Mouse (Mus musculus) telencephalon, adult 2 months (tissue): ENCODE measurements around the gene Clip2.
A peak's percentile ranks its signal among the peaks of the same experiment; 100 is the strongest.
"Not testable (repeated sequence)": the region's sequence is repeated elsewhere in the genome, so short reads cannot be mapped to it uniquely, and the experiment has no call there.

Experiments used
- DNase-seq: peaks from one replicate; pipeline ENCODE4 v3.0.0-alpha.2; 2011; ENCODE audit warnings: low read depth, low spot score

The Clip2 gene

DNA sequence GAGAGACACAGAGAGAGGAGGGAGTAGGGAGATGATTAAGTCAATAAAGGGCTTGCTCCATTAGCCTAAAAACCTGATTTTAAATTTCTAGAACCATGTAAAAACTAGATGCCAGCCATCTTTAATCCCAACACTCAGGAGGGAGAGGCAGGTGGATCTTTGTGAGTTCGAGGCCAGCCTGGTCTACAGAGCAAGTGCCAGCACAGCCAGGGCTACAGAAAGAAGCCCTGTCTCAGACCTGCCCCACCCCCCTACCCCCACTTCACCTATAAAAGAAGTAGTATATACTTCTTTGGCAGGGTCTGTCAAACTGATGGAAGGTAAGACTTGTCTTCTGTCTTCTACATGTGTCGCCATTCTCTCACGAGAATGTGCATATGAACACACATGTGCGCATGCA, 91.7 kb downstream of the Clip2 start:
- no peak for DNase-seq

DNA sequence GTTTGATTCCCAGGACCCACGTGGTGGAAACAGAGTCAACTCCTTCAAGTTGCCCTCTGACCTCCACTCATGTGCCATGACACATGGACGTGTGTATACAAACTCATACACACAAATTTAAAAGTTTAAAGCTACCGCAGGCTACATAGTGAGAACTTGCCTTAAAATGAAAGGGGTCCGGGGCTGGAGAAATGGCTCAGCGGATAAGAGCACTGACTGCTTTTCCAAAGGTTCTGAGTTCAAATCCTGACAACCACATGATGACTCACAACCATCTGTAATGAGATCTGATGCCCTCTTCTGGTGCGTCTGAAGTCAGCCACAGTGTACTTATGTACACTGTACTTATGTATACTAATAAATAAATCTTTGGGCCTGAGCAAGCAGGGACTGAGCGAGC, 93.1 kb downstream of the Clip2 start:
- no peak for DNase-seq

DNA sequence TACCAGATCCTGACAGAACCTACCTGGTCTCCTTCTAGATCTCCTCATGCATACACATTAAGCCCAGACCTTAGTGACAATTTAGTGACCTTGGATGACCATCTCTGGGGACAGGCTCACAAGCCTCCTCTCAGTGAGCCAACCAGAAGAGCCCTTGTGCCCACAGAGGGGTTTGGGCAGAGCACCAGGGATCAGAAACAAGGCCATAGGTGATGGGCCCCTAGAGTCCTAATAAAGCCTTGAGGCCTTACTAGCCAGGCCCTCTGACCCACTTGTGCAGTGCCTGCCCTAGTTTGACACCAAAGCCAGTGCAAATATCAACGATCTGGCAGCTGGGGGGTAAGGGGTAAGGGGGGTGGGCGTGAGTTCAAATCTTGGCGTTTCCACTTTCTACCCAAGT, 93.8 kb downstream of the Clip2 start:
- no peak for DNase-seq

DNA sequence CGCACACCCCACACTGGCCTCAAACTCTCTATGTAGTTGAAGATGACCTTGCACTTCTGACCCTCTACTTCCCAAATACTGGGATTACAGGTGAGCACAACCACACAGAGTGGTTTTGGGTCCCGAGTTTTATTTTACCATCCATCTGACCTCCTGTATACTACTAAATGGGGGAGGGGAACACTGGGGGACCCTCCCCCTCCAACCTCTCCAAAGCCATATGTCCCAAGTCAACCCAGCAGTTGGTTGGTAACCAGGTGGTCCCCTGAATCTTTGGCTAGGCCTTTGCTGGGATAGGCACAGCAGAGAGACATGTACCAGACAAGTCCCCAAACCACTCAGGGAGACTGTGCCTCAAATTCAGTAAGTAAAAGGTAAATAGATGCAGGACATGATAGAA, 94.9 kb downstream of the Clip2 start:
- no peak for DNase-seq

DNA sequence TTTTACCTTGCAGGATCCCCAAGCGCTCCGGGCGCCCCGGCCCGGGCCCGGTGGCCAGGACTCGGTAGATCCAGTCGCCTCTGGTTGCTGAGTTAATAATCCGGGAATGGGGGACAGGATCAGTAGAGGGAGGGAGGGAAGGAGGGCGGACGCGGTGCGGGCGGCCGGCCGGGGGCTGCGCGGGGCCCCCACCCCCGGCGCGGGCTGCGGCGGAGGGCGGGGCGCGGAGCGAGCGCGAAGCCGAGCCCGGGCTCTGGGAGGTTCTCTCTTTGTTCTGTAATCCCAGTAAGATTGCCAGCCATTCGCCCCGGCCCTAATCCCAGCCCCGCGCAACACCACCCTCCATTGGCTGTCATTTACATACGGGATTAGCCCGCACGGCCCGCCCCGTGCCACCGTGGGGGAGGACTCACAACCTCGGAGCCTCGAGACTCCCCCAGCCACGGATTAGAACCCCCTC, 95.7 kb downstream of the Clip2 start, which contains the start of gene Gtf2ird1:
Gtf2ird1 (minus strand) TSS at position 214 of the 460 bp plus-strand sequence.
- peak; percentile 66 for DNase-seq

DNA sequence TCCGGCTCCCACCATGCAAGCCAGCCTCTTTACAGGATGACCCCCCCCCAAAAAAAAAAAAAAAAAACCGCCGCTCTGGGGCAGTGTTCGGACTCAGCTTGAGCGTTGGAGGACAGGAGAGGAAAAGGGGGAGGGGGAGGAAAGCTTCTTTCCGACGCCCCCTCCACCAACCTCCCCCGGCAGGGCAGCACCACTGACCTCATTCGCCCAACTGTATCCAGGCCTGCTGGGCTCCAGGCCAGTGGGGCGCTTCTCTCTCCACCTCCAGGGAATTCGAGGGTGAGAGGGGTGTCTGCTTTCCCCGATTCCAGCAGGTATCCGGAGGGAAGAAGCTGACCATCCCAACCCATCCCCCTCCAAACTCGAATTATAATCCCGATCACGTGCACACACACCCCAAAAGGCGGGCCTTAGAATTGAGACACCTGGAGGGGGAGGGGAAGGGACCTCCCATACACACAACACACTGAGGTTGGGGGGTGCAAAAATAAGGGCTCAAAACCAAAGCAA, 96.3 kb downstream of the Clip2 start:
- DNase-seq = no peak

DNA sequence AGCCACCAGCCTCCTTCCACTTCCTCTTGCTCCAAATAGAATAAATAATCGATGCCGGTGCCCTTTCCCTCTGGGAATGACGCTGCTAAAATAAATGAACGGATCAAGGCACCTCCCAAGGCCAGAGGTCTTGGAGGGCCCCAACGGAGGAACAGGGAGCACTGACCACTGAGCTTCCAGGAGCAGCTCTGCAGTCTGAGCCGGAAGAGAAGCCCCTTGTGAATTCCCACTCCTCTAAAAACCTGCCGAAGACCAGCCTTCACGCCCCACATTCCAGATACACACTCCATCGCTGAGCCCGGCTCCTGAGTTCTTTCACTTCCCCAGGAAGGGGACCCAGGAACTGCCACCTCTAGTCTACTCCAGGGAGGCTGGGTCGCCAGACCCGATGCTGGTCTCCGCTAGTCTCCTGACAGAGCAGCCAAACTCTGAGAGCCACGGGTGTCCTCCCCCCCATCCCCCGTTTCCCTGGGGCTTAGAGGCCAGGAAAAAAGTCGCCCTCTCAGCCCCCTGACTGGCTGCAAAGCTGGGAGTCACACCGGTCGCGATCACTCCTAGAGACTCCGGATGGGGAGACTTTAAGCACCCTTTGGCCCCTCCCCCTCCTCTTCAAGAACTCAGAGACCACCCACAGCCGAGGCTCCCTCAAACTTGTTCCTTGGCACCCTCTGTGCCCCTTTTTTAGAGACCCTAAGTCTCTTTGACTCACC, 96.9 kb downstream of the Clip2 start:
- no peak for DNase-seq

DNA sequence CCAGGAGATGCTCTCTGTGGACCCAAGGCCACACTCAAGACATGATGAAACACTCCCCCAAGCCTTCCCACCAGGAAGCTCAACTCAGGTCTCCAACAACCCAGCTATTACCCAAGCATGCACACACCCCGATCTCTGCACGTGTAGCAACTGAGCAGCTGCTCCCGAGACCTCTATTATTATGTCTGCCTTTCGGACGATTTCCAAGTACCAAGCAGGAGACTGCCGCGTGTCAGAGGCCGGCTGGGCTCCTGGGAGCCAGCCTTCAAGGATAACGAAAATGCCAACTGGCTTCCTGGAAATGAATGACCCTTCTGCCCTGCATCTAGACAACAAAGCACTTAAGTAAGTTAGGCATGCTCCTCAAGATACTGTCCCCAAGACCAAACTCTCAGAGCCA, 97.8 kb downstream of the Clip2 start:
- DNase-seq = no peak

DNA sequence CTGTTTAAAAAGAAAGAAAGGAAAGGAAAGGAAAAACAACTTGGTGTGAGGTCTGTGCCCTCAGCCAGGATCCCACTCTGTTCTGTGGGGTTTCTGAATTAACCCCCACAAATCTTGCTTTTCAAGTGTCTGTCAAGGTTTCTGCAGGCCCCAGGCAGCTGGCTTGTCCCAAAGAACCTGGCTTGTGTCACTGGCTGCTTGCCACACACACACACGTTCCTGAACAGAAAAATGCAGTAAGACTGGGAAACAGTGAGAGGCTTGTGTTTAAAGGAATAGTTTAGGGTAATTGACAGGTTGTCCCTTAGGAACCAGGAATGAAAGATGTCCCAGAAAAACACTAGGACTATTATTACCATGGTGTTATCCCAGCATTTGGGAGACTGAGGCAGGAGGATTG, 98.7 kb downstream of the Clip2 start:
- no peak for DNase-seq

DNA sequence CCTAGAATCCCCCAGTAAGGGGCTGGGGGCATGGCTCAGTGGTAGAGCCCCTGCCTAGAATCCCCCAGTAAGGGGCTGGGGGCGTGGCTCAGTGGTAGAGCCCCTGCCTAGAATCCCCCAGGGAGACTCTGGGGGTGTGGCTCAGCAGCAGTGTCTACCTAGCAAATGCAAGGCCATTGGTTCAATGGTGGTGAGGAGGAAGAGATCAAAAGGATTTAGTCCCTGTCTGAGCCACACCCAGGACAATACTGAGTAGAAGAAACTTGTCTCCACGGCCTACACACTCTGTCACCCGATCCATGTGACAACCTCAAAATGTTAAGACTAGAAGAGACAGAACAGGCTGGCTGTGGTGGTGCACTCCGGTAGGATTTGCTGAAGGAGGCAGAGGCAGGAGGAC, 105.5 kb downstream of the Clip2 start:
- not testable (repeated sequence) for DNase-seq

DNA sequence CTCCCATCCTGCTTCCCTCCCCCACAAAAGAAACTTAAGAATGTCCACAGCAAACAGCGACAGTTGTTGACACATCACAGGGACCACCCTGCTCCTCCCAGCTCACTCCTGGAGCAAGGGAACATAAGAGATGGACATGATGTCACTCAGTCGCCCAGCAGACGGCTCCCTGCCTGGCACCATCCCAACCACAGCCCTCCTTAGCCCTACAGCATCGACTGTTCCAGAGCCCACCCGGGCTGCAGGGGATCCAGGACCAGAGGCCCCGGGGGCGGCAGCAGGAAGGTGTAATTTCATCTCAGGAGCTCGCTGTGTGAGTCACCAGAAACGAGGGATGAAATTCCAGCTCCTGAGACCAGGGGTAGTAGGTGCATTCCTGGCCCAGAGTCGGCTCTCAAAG, 106.3 kb downstream of the Clip2 start:
- DNase-seq = no peak

DNA sequence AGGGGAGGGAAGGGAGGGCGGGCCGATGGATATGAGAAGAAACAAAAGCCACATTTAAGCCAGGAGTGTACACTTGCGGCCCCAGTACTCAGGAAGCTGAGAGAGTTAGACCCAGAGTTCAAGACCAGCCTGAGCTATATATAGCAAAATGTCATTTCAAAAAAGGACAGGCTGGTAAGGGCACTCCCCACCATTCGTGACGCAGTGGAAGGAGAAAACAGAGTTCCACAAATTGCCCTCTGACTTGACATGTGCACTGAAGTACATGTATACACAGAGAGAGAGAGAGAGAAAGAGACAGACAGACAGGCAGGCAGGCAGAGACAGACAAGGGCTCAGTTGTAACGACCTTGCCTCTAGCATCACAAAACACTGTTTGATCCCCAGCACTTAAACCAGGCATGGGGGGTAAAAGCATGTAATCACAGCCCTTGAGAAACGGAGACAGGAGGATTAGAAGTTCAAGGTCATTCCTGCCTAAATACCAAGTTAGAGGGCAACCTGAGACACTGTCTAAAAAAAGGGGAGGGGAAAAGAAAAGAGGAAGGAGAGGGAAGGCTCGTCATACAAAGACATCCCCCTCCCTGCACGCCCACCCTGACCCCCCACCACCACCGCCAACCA, 106.9 kb downstream of the Clip2 start:
- no peak for DNase-seq

DNA sequence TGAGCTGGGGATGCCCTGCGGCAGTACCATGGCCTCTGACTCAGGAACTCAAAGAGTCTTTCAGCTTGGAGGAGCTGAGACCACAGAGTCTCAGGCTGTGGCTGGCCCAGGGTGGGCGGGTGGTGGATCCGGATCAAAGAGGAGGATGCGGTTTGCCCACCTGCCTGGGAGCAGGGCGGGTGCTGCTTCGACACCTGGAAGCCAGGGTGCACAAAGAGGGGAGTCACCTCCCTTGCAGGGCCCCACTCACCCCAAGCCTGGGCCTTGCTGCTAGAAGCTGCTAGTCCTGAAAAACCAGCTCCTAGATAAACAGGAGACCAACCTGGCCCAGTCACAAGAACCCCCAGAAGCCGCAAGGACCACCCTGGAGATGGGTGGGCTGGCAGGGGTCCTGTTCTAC, 107.8 kb downstream of the Clip2 start:
- DNase-seq = no peak

DNA sequence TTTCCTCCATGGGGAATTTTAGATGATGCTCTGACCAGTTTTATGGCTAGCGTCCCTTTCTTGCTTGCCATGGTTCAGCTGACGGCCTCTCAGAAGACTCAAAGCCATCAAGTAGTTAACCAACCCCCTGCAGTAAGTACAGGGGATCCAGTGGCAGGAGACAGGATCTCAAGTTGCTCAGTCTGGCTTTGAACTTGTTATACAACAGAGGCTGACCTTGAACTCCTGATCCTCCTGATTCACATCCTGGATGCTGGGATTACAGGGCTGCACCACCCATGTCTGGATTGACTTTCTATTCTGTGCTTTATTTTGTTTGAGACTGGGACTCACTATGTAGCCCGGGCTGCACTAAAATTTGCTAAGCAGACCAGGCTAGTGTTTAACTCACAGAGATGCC, 110.2 kb downstream of the Clip2 start:
- no peak for DNase-seq

DNA sequence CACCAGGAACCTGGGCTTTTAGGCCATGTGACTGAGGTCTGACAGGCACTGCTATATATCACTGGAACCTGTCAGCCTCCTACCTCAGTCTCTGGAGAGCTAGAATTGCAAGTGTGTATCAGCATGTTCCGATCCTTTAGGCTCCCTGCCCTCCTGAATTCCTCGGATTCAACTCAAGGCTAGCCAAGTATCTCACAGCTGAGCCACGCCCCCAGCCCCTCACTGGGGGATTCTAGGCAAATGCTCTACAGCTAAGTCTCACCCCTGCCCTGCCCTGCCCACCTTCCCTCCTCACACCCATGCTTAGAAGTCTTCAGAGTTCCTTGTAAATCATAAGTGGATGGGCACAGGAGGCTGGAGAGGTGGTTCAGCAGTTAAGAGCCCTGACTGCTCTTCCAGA, 111.1 kb downstream of the Clip2 start:
- no peak for DNase-seq

DNA sequence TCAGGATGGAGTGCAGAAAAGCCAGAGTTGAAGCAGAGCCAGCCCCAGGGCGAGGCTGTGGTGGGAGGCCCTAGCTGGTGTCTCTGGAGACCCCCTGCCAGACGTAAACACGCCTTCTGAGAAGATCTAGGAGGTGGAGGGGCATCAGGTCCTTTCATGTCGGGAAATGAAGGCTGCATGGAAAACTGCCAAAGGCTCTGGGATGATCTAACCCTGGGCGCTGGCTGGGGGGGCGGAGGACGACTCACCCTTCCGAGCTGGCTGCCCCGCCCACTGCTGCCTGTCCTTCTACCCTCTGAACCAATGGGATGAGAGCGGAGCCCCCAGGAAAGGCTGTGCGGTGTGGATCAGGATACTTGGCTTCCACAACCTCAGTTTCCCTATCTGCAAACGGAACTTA, 112.1 kb downstream of the Clip2 start:
- no peak for DNase-seq

DNA sequence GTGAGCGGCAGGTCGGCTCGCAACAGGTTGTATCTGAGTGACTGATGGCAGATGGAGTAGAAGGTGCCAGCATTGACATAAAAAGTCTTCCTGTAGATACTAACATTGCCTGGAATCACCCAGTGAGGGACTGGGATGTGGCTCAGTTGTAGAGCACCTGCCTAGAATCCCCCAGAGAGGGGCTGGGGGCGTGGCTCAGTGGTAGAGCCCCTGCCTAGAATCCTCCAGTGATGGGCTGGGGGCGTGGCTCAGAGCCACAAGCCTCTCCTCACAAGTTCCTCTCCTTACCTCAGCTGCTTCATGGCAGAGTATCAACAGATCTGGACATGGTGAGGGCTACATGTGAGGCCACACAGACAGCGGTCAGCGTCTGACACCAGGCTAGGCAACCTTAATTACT, 112.8 kb downstream of the Clip2 start:
- no peak for DNase-seq
